9 mouse cellular contexts compared by ENCODE assay signal in the genomic region with DNA sequence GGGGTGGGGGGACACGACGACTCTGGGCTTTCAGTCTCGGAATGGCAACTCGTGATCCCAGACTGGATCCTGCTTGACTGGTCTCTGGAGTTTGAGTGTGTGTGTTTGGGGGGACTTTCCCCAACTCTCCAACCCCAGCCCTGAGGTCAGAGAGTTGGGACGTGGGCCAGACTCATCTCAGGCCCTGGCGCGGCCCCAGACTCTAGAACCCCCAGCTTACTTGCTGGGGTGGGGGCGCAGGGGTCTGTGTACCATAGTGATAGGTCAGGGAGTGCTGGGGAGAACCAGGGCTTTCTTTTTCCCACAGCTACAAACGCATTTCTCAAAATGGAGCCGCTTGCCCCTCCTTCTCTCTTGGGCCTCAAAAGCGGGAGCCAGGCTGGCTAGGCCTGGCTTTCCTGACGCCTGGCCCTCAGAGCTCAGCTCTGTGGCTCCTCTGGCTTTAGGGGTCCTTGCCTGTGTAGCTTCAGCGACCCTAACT. TPM values are rescaled to one million over a fixed set of nuclear protein-coding genes. Genes with fewer than 3 reads are reported as not detected.
A peak's percentile ranks its signal among the peaks of the same experiment; 100 is the strongest.
DNase-seq lines count a peak whose midpoint lies in the region; ATAC-seq and TF ChIP-seq lines count a peak whose summit lies in the region.
"Had no signal": no experiment of that assay in that cellular context is flagged by ENCODE, and none has a peak within 500 bp of the region (broad histone marks: within the 10 kb centered on the region; RNA-seq: fewer than 3 reads in every experiment).

No protein-coding gene starts in this region.

- no peaks in the 10 kb centered on the region for H3K9me3 ChIP-seq in hindbrain, embryonic 10.5 days
- no peaks in the 10 kb centered on the region for H3K9me3 ChIP-seq in liver, embryonic 12.5 days (replicated peaks)

- H3K4me2 ChIP-seq in liver, embryonic 12.5 days: peak overlapping the region; percentile 93

- peaks cover 75% of the 10 kb centered on the region for H3K4me1 ChIP-seq in hindbrain, embryonic 10.5 days (replicated peaks)
- H3K4me1 ChIP-seq in liver, embryonic 12.5 days: peaks cover 77% of the 10 kb centered on the region
- peaks cover 40% of the 10 kb centered on the region for H3K4me1 ChIP-seq in olfactory bulb, adult 2 months (ENCODE audit: control insufficient read depth, insufficient read depth, low read length)

- ATAC-seq in liver, embryonic 12.5 days: no peak

- under 1% methylated on average over 13 of the region's 13 CpGs for WGBS in hindbrain, embryonic 10.5 days
- 14% methylated on average over 12 of the region's 13 CpGs for WGBS in liver, embryonic 12.5 days (ENCODE audit: insufficient replicate concordance)
- 4% methylated on average over 13 of the region's 13 CpGs for WGBS in olfactory bulb, adult 2 months

- H3K27me3 ChIP-seq in hindbrain, embryonic 10.5 days (ENCODE audit: insufficient read depth, poor library complexity, severe bottlenecking): no peaks in the 10 kb centered on the region; the same call in 1 of the 2 replicates
- H3K27me3 ChIP-seq in liver, embryonic 12.5 days (replicated peaks): peaks cover 3% of the 10 kb centered on the region; the same call in 1 of the 2 replicates

- peak overlapping the region; percentile 69 for H3K9ac ChIP-seq in liver, embryonic 12.5 days

- H3K36me3 ChIP-seq in hindbrain, embryonic 10.5 days: peaks cover 32% of the 10 kb centered on the region
- peaks cover 15% of the 10 kb centered on the region for H3K36me3 ChIP-seq in liver, embryonic 12.5 days

- peak overlapping the region; percentile 66 for H3K4me3 ChIP-seq in layer of hippocampus, adult 2 months
- H3K4me3 ChIP-seq in hindbrain, embryonic 10.5 days: peak overlapping the region; percentile 73
- H3K4me3 ChIP-seq in liver, embryonic 12.5 days: peak overlapping the region; percentile 66
- H3K4me3 ChIP-seq in olfactory bulb, adult 2 months (ENCODE audit: insufficient read depth, low read depth, low read length): peak overlapping the region; percentile 57

- DNase-seq in layer of hippocampus, adult 2 months (ENCODE audit: low spot score in 2 of 2): no peak
- no peak for DNase-seq in layer of hippocampus, adult 8-10 months (ENCODE audit: low spot score in 2 of 2)
- DNase-seq in embryo, embryonic 9.5 days (ENCODE audit: extremely low spot score): peak; percentile 48
- DNase-seq in hindbrain, embryonic 10.5 days (ENCODE audit: low spot score): peak; percentile 58
- DNase-seq in MN1 (ENCODE audit: low spot score): no peak
- DNase-seq in frontal cortex, adult 2 months (ENCODE audit: extremely low spot score in 1 of 2, low spot score in 1 of 2): no peak

- TF ChIP-seq POLR2A in olfactory bulb, adult 2 months (IDR thresholded peaks at IDR 0.05; ENCODE audit: insufficient read depth, low read depth, low read length): no peak

- no peak for TF ChIP-seq CTCF in layer of hippocampus, adult 2 months (conservative IDR thresholded peaks at IDR 0.05)
- TF ChIP-seq CTCF in olfactory bulb, adult 2 months (IDR thresholded peaks at IDR 0.05; ENCODE audit: insufficient read depth, low read depth, low read length): no peak

- H3K27ac ChIP-seq in layer of hippocampus, adult 2 months: peak overlapping the region; percentile 93
- peak overlapping the region; percentile 99 for H3K27ac ChIP-seq in hindbrain, embryonic 10.5 days
- H3K27ac ChIP-seq in liver, embryonic 12.5 days: peak overlapping the region; percentile 79
- peak overlapping the region; percentile 81 for H3K27ac ChIP-seq in olfactory bulb, adult 2 months (ENCODE audit: insufficient read depth, low read depth, low read length)

RNA-seq across cellular contexts. Expression of a gene that starts 4.2 kb away (rescaled TPM):
- total RNA-seq in layer of hippocampus, adult 2 months (2021): 10 to 100 TPM; 28.5 to 30.1 TPM
- 10 to 100 TPM; 31.0 to 38.3 (median 33.3) TPM for total RNA-seq in layer of hippocampus, adult 8-10 months (2022)
- 67.5 and 69.1 TPM in 2 replicates for polyA plus RNA-seq in hindbrain, embryonic 10.5 days (2016; fragmentation: Nextera tagmentation; extraction: Ambion mirVana)
- polyA plus RNA-seq in liver, embryonic 12.5 days (2016; fragmentation: Nextera tagmentation; extraction: Ambion mirVana): 18.3 and 19.6 TPM in 2 replicates
- polyA plus RNA-seq in olfactory bulb, adult 2 months (2012; ENCODE audit: insufficient read depth, insufficient read length, low replicate concordance, missing spikeins): not detected in 2 replicates
- 34.7 and 37.1 TPM in 2 replicates for polyA plus RNA-seq in frontal cortex, adult 2 months (2012; rRNA removed)

RNA-seq across cellular contexts. Expression of a gene that starts 12.1 kb away (rescaled TPM):
- total RNA-seq in layer of hippocampus, adult 2 months (2021): 10 to 100 TPM; 38.6 to 41.1 TPM
- total RNA-seq in layer of hippocampus, adult 8-10 months (2022): 10 to 100 TPM; 31.8 to 45.4 (median 39.1) TPM
- 75.6 and 83.0 TPM in 2 replicates for polyA plus RNA-seq in hindbrain, embryonic 10.5 days (2016; fragmentation: Nextera tagmentation; extraction: Ambion mirVana)
- polyA plus RNA-seq in liver, embryonic 12.5 days (2016; fragmentation: Nextera tagmentation; extraction: Ambion mirVana): 45.8 and 47.6 TPM in 2 replicates
- polyA plus RNA-seq in olfactory bulb, adult 2 months (2012; ENCODE audit: insufficient read depth, insufficient read length, low replicate concordance, missing spikeins): not detected in 2 replicates
- polyA plus RNA-seq in frontal cortex, adult 2 months (2012; rRNA removed): 73.3 and 80.2 TPM in 2 replicates

RNA-seq across cellular contexts. Expression of a gene that starts 12.9 kb away (rescaled TPM):
- total RNA-seq in layer of hippocampus, adult 2 months (2021): 10 to 100 TPM; 14.7 to 15.3 TPM
- total RNA-seq in layer of hippocampus, adult 8-10 months (2022): 10 to 100 TPM; 13.3 to 16.3 (median 14.8) TPM
- polyA plus RNA-seq in hindbrain, embryonic 10.5 days (2016; fragmentation: Nextera tagmentation; extraction: Ambion mirVana): 23.6 and 32.6 TPM in 2 replicates
- 18.5 and 20.9 TPM in 2 replicates for polyA plus RNA-seq in liver, embryonic 12.5 days (2016; fragmentation: Nextera tagmentation; extraction: Ambion mirVana)
- not detected in 2 replicates for polyA plus RNA-seq in olfactory bulb, adult 2 months (2012; ENCODE audit: insufficient read depth, insufficient read length, low replicate concordance, missing spikeins)
- 10.2 and 11.3 TPM in 2 replicates for polyA plus RNA-seq in frontal cortex, adult 2 months (2012; rRNA removed)

RNA-seq across cellular contexts. Expression of a gene that starts 27.1 kb away (rescaled TPM):
- total RNA-seq in layer of hippocampus, adult 2 months (2021): 1 to 10 TPM; 2.1 to 3.3 TPM
- 1 to 10 TPM; 3.1 to 3.8 (median 3.4) TPM for total RNA-seq in layer of hippocampus, adult 8-10 months (2022)
- 0.26 and 0.40 TPM in 2 replicates for polyA plus RNA-seq in hindbrain, embryonic 10.5 days (2016; fragmentation: Nextera tagmentation; extraction: Ambion mirVana)
- not detected in 2 replicates for polyA plus RNA-seq in liver, embryonic 12.5 days (2016; fragmentation: Nextera tagmentation; extraction: Ambion mirVana)
- polyA plus RNA-seq in olfactory bulb, adult 2 months (2012; ENCODE audit: insufficient read depth, insufficient read length, low replicate concordance, missing spikeins): not detected in 2 replicates
- polyA plus RNA-seq in frontal cortex, adult 2 months (2012; rRNA removed): 7.6 and 7.7 TPM in 2 replicates
- total RNA-seq: neutrophil, adult 5-6 weeks had no signal

RNA-seq across cellular contexts. Expression of a gene that starts 28.9 kb away (rescaled TPM):
- total RNA-seq in layer of hippocampus, adult 2 months (2021): 10 to 100 TPM; 87.3 to 99.8 TPM
- 10 to 100 TPM; 93.2 to 96.3 (median 94.1) TPM for total RNA-seq in layer of hippocampus, adult 8-10 months (2022)
- polyA plus RNA-seq in hindbrain, embryonic 10.5 days (2016; fragmentation: Nextera tagmentation; extraction: Ambion mirVana): 9.8 and 17.8 TPM in 2 replicates
- 4.1 TPM in 2 replicates for polyA plus RNA-seq in liver, embryonic 12.5 days (2016; fragmentation: Nextera tagmentation; extraction: Ambion mirVana)
- polyA plus RNA-seq in olfactory bulb, adult 2 months (2012; ENCODE audit: insufficient read depth, insufficient read length, low replicate concordance, missing spikeins): not detected in 2 replicates
- polyA plus RNA-seq in frontal cortex, adult 2 months (2012; rRNA removed): 103 and 108 TPM in 2 replicates

Comparison
In these comparisons a context has a peak if more than half of its experiments do, and no peak if none do; other contexts are left out.
1. DNase-seq: peak in embryo, embryonic 9.5 days (single experiment) and hindbrain, embryonic 10.5 days (single experiment); none in layer of hippocampus, adult 2 months (0 of 2), layer of hippocampus, adult 8-10 months (0 of 2), MN1 (single experiment) and frontal cortex, adult 2 months (0 of 2).
2. RNA of a gene that starts 4.2 kb away (polyA plus RNA-seq): 67.5 to 69.1 TPM in hindbrain, embryonic 10.5 days, 34.7 to 37.1 TPM in frontal cortex, adult 2 months and 18.3 to 19.6 TPM in liver, embryonic 12.5 days; not detected in olfactory bulb, adult 2 months; every median in the first group is over 10 times any median in the second.
3. RNA of a gene that starts 12.9 kb away (polyA plus RNA-seq): 23.6 to 32.6 TPM in hindbrain, embryonic 10.5 days, 18.5 to 20.9 TPM in liver, embryonic 12.5 days and 10.2 to 11.3 TPM in frontal cortex, adult 2 months; not detected in olfactory bulb, adult 2 months; every median in the first group is over 10 times any median in the second.
4. Peak in every context shown above with its lines, with median percentiles within 50 percentile points of each other: H3K27ac ChIP-seq and H3K4me3 ChIP-seq.